Mouse (Mus musculus): ENCODE results near the gene Mustn1. TPM values are rescaled to one million over a fixed set of nuclear protein-coding genes. Genes with fewer than 3 reads are reported as not detected.

Mustn1 gene
- polyA plus RNA-seq (2012; rRNA removed) (0.42 and 0.55 TPM in 2 replicates), polyA plus RNA-seq (2014; fragmentation: Nextera tagmentation; extraction: Ambion mirVana) (0.37 and 0.72 TPM in 2 replicates)

DNA sequence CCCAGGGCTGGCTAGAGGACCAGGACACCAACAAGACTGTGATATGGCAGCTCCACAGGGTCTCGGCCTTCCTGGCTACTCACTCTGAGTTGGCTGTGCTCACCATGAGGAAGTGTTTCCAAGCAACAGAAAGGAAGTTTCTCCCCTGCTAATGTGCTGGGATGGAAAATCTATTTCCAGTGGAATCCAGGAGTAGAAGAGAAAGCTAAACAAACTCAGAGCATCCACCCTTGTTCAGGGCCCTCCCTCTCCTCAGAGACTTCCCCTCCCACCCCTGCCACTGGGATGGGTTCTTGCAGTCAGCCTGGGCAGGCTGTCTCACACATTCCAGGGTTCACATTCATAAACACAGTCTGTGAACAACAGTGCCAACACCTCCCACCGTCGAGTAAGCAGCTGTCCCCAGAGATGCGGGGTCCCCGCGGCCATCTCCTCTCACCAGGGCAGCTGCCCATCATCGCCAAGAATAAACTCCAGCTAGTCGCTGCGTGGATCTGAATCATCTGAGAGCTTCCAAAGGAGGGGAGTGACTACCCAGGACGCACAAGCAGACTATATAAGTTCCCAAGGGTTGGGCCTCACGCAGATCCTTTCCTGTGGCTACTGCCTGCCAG is at the start of gene Mustn1:
TSS of gene Mustn1 (plus strand) at position 243 of the 614 bp plus-strand sequence.
- Histone ChIP-seq H3K36me3 (replicated peaks; ENCODE audit: control insufficient read depth, insufficient read depth, low read depth) (no peaks in the 10 kb centered on the region), H3K4me3 (ENCODE audit: insufficient read depth in 1 of 2, low read depth in 2 of 2, low read length in 2 of 2) (no peak within 1 kb of the TSS), H3K9ac (replicated peaks) (no peak within 1 kb of the TSS), H3K27ac (no peak within 1 kb of the TSS), H3K4me2 (ENCODE audit: low read depth) (no peak within 1 kb of the TSS), H3K27me3 (ENCODE audit: control insufficient read depth, insufficient read depth, low read length) (no peaks in the 10 kb centered on the region), H3K4me1 (replicated peaks; ENCODE audit: control insufficient read depth in 2 of 2, insufficient read depth in 2 of 2, low read length in 1 of 2) (peaks cover 0 to 17% of the 10 kb centered on the region in 2 experiments; a peak in 2 of 4 replicates), H3K9me3 (ENCODE audit: control insufficient read depth, low read length) (no peaks in the 10 kb centered on the region)
- 70% methylated on average over 11 of the region's 11 CpGs for WGBS (ENCODE audit: insufficient replicate concordance)
- ATAC-seq (ENCODE audit: insufficient read depth), result no peak
- DNase-seq (ENCODE audit: low read depth in 3 of 3, low spot score in 3 of 3), result no peak
- TF ChIP-seq CTCF (IDR thresholded peaks at IDR 0.05; ENCODE audit: low read depth), result no peak
- no peak for TF ChIP-seq EP300 (IDR thresholded peaks at IDR 0.05; ENCODE audit: low read depth)

DNA sequence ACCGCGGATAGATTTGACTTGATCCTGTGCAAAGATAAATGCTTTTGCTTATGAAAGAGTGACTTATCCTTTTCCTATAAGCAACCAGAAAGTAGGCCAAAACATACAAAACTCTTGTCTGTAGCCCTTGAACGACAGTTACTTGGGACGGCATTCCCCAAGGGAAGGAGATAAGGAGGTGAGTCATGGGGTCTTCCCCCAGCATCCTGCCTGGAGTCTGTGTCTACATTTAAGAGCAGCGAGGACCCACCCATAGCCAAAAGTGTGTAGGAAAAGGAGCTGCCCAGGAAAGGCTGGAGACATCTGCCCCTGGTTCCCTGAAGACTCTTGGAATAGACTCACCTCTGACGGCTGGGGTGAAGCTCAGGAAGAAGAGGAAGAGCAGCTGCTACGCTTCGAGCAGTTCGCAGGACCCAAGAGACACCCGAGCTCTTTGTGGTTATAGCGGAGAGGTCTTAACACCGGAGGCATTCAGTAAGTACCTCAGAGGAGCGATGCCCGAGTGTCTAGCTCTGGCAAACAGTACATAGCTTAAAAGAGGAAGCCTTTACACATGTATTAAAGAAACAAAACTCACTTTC is 41.5 kb upstream of the Mustn1 start:
- H3K9me3 ChIP-seq (ENCODE audit: control insufficient read depth, low read length), result no peaks in the 10 kb centered on the region
- 67% methylated on average over 14 of the region's 14 CpGs for WGBS (ENCODE audit: insufficient replicate concordance)
- no peak overlapping the region for H3K4me2 ChIP-seq (ENCODE audit: low read depth)
- no peaks in the 10 kb centered on the region for H3K27me3 ChIP-seq (ENCODE audit: control insufficient read depth, insufficient read depth, low read length)
- no peak overlapping the region for H3K27ac ChIP-seq
- ATAC-seq (ENCODE audit: insufficient read depth), result no peak
- H3K36me3 ChIP-seq (replicated peaks; ENCODE audit: control insufficient read depth, insufficient read depth, low read depth), result no peaks in the 10 kb centered on the region; the same call in 1 of the 2 replicates
- no peaks in the 10 kb centered on the region for H3K4me1 ChIP-seq (replicated peaks; ENCODE audit: control insufficient read depth in 2 of 2, insufficient read depth in 2 of 2, low read length in 1 of 2)
- no peak overlapping the region for H3K9ac ChIP-seq (replicated peaks)
- H3K4me3 ChIP-seq (ENCODE audit: insufficient read depth in 1 of 2, low read depth in 2 of 2, low read length in 2 of 2), result no peak overlapping the region
- DNase-seq (ENCODE audit: low read depth in 3 of 3, low spot score in 3 of 3), result no peak
- TF ChIP-seq CTCF (IDR thresholded peaks at IDR 0.05; ENCODE audit: low read depth) (no peak), EP300 (IDR thresholded peaks at IDR 0.05; ENCODE audit: low read depth) (no peak)

DNA sequence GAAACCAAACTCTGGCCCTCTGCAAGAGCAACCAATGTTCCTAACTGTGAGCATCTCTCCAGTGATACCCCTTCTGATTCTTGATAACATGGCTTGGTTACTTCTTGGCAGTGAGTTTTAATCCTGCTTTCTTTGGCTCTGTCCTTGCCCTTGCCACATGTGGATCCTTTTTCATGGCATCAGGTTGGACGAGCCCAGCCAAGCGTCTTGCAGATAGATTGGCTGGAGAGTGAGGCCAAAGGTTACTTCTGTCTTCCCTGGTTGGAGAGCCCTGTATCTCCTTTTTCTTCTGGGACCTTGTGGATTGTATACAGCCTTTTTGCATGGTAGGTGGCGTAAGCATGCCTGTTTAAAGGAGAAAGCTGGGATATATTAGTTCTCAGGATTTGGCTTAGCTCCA is 35.3 kb upstream of the Mustn1 start:
- Histone ChIP-seq H3K9me3 (ENCODE audit: control insufficient read depth, low read length) (no peaks in the 10 kb centered on the region), H3K4me1 (replicated peaks; ENCODE audit: control insufficient read depth in 2 of 2, insufficient read depth in 2 of 2, low read length in 1 of 2) (no peaks in the 10 kb centered on the region), H3K4me2 (ENCODE audit: low read depth) (no peak overlapping the region), H3K27me3 (ENCODE audit: control insufficient read depth, insufficient read depth, low read length) (no peaks in the 10 kb centered on the region), H3K36me3 (replicated peaks; ENCODE audit: control insufficient read depth, insufficient read depth, low read depth) (no peaks in the 10 kb centered on the region), H3K4me3 (ENCODE audit: insufficient read depth in 1 of 2, low read depth in 2 of 2, low read length in 2 of 2) (no peak overlapping the region), H3K9ac (replicated peaks) (no peak overlapping the region), H3K27ac (no peak overlapping the region)
- WGBS (ENCODE audit: insufficient replicate concordance), result 67% methylated on average over 3 of the region's 3 CpGs
- DNase-seq (ENCODE audit: low read depth in 3 of 3, low spot score in 3 of 3), result no peak
- TF ChIP-seq CTCF (IDR thresholded peaks at IDR 0.05; ENCODE audit: low read depth), result no peak
- ATAC-seq (ENCODE audit: insufficient read depth), result no peak

DNA sequence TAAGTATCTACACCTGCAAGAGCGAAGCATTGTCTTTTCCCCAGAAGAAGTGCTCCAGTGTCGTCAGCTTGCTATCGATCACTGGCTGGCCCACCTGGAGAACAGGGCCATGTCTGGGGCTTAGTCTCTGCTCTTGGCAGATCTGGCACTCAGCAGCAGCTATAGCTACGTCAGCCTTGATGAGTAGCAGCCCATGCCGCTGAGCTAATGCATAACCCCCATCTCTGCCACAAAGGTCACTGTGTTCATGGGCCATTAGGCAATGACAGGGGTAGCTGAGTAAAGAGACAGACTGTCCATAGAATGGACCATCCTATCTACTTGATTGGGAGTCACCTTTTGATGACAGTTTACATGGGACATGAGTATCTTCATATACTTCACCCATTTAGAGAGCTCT is 28.5 kb upstream of the Mustn1 start:
- Histone ChIP-seq H3K27me3 (ENCODE audit: control insufficient read depth, insufficient read depth, low read length) (no peaks in the 10 kb centered on the region), H3K4me3 (ENCODE audit: insufficient read depth in 1 of 2, low read depth in 2 of 2, low read length in 2 of 2) (no peak overlapping the region), H3K27ac (no peak overlapping the region), H3K4me2 (ENCODE audit: low read depth) (no peak overlapping the region), H3K36me3 (replicated peaks; ENCODE audit: control insufficient read depth, insufficient read depth, low read depth) (no peaks in the 10 kb centered on the region), H3K4me1 (replicated peaks; ENCODE audit: control insufficient read depth in 2 of 2, insufficient read depth in 2 of 2, low read length in 1 of 2) (no peaks in the 10 kb centered on the region), H3K9ac (replicated peaks) (no peak overlapping the region), H3K9me3 (ENCODE audit: control insufficient read depth, low read length) (no peaks in the 10 kb centered on the region)
- DNase-seq (ENCODE audit: low read depth in 3 of 3, low spot score in 3 of 3), result no peak
- 81% methylated on average over 5 of the region's 5 CpGs for WGBS (ENCODE audit: insufficient replicate concordance)
- TF ChIP-seq EP300 (IDR thresholded peaks at IDR 0.05; ENCODE audit: low read depth), result no peak
- no peak for TF ChIP-seq CTCF (IDR thresholded peaks at IDR 0.05; ENCODE audit: low read depth)
- no peak for ATAC-seq (ENCODE audit: insufficient read depth)

DNA sequence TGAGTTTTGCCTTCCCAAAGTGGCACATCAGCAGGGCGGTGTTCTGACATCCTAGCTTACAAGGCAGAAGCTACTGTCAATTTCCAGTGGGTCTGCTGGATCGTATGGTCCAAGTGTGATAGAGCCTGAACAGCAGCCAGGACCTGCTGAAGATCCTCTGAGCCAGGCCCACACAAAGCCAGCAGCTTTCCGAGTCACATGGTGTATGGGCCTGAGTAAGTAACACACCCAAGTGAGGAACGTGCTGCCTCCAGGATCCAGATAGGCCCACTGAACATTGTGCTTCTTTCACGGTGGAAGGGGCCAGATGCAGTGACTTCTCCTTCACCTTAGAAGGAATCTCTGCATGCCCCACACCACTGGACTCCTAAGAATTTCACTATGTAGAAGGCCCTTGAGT is 26.7 kb upstream of the Mustn1 start:
- ATAC-seq (ENCODE audit: insufficient read depth) (no peak), DNase-seq (ENCODE audit: low read depth in 3 of 3, low spot score in 3 of 3) (no peak)
- TF ChIP-seq EP300 (IDR thresholded peaks at IDR 0.05; ENCODE audit: low read depth), result no peak
- TF ChIP-seq CTCF (IDR thresholded peaks at IDR 0.05; ENCODE audit: low read depth), result no peak
- no peaks in the 10 kb centered on the region for H3K27me3 ChIP-seq (ENCODE audit: control insufficient read depth, insufficient read depth, low read length)
- no peak overlapping the region for H3K4me2 ChIP-seq (ENCODE audit: low read depth)
- no peak overlapping the region for H3K27ac ChIP-seq
- WGBS (ENCODE audit: insufficient replicate concordance), result 74% methylated on average over 5 of the region's 5 CpGs
- no peaks in the 10 kb centered on the region for H3K9me3 ChIP-seq (ENCODE audit: control insufficient read depth, low read length)
- H3K9ac ChIP-seq (replicated peaks), result no peak overlapping the region
- H3K4me3 ChIP-seq (ENCODE audit: insufficient read depth in 1 of 2, low read depth in 2 of 2, low read length in 2 of 2), result no peak overlapping the region
- H3K4me1 ChIP-seq (replicated peaks; ENCODE audit: control insufficient read depth in 2 of 2, insufficient read depth in 2 of 2, low read length in 1 of 2), result no peaks in the 10 kb centered on the region; a peak in 1 of 4 replicates
- no peaks in the 10 kb centered on the region for H3K36me3 ChIP-seq (replicated peaks; ENCODE audit: control insufficient read depth, insufficient read depth, low read depth)

Measured in liver, embryonic 14.5 days (tissue).